10 mouse cellular contexts compared by ENCODE assay signal in the genomic region with DNA sequence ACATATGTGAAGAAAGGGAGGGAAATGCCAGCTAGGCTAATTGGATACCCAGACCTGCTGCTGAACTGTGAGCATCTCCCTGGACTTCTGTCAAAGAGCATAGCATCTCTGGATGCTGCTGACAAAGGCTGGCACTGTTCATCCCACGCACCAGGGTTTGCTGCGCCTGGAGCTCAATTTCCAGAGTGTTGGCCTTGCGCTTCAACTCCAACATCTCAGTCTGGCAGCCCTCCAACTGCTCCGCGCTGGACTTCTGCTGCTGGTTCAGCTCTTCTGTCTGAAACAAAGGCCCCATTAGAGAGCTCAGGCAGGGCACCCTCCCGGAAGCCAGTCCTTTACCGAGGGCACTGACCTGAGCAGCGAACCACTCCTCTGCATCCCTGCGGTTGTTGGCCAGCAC. TPM values are rescaled to one million over a fixed set of nuclear protein-coding genes. Genes with fewer than 3 reads are reported as not detected.
DNase-seq lines count a peak whose midpoint lies in the region; ATAC-seq lines count a peak whose summit lies in the region.
"Had no signal": no experiment of that assay in that cellular context is flagged by ENCODE, and none has a peak within 500 bp of the region (broad histone marks: within the 10 kb centered on the region; RNA-seq: fewer than 3 reads in every experiment).

No protein-coding gene starts in this region.

- H3K4me1 ChIP-seq in hindbrain, embryonic 11.5 days (replicated peaks; ENCODE audit: control insufficient read depth, insufficient read depth, low read length): no peaks in the 10 kb centered on the region
- no peaks in the 10 kb centered on the region for H3K4me1 ChIP-seq in hindbrain, embryonic 12.5 days
- H3K4me1 ChIP-seq: limb, embryonic 12.5 days had no signal

- no peak overlapping the region for H3K4me2 ChIP-seq in hindbrain, embryonic 11.5 days (replicated peaks; ENCODE audit: low read depth, low read length)
- no peak overlapping the region; the same call in 1 of the 2 replicates for H3K4me2 ChIP-seq in hindbrain, embryonic 12.5 days (replicated peaks)
- H3K4me2 ChIP-seq: limb, embryonic 12.5 days had no signal

- H3K27ac ChIP-seq in hindbrain, embryonic 11.5 days (ENCODE audit: low read depth, low read length): no peak overlapping the region
- no peak overlapping the region for H3K27ac ChIP-seq in hindbrain, embryonic 12.5 days
- H3K27ac ChIP-seq: limb, embryonic 12.5 days had no signal

- H3K36me3 ChIP-seq in hindbrain, embryonic 11.5 days (ENCODE audit: control insufficient read depth, insufficient read depth, low read length): no peaks in the 10 kb centered on the region
- H3K36me3 ChIP-seq in hindbrain, embryonic 12.5 days: no peaks in the 10 kb centered on the region
- H3K36me3 ChIP-seq: limb, embryonic 12.5 days had no signal

- no peaks in the 10 kb centered on the region for H3K27me3 ChIP-seq in hindbrain, embryonic 11.5 days (ENCODE audit: control insufficient read depth, insufficient read depth, low read length)
- no peaks in the 10 kb centered on the region for H3K27me3 ChIP-seq in hindbrain, embryonic 12.5 days
- H3K27me3 ChIP-seq: limb, embryonic 12.5 days had no signal

- 73% methylated on average over 9 of the region's 9 CpGs for WGBS in hindbrain, embryonic 11.5 days
- WGBS in hindbrain, embryonic 12.5 days: 63% methylated on average over 9 of the region's 9 CpGs

- ATAC-seq in hindbrain, embryonic 11.5 days (ENCODE audit: low FRiP score): no peak
- ATAC-seq in hindbrain, embryonic 12.5 days (ENCODE audit: low FRiP score): no peak

- no peak overlapping the region for H3K9ac ChIP-seq in hindbrain, embryonic 11.5 days (ENCODE audit: low read depth, low read length)
- no peak overlapping the region for H3K9ac ChIP-seq in hindbrain, embryonic 12.5 days
- H3K9ac ChIP-seq: limb, embryonic 12.5 days had no signal

- peak; percentile 6 for DNase-seq in hindbrain, embryonic 11.5 days (ENCODE audit: low spot score)
- peak; percentile 21 for DNase-seq in adrenal gland, postnatal 25 days
- peak; percentile 27 to 49 for DNase-seq in frontal cortex, postnatal 36 days (ENCODE audit: low spot score in 2 of 2)
- DNase-seq in left cerebral cortex, adult 8-10 months (ENCODE audit: low spot score in 2 of 2): peak; percentile 17 to 52
- peak; percentile 18 to 34 for DNase-seq in right cerebral cortex, postnatal 36 days (ENCODE audit: low spot score in 2 of 2)
- no peak for DNase-seq in gastrocnemius, adult 8-10 months (ENCODE audit: low spot score in 2 of 2)
- no peak for DNase-seq in thymus, adult 18-20 months

- H3K9me3 ChIP-seq in hindbrain, embryonic 11.5 days (ENCODE audit: control insufficient read depth, low read length): no peaks in the 10 kb centered on the region
- H3K9me3 ChIP-seq in hindbrain, embryonic 12.5 days (replicated peaks): no peaks in the 10 kb centered on the region
- H3K9me3 ChIP-seq: limb, embryonic 12.5 days had no signal

- no peak overlapping the region for H3K4me3 ChIP-seq in hindbrain, embryonic 11.5 days (ENCODE audit: low read depth, low read length)
- H3K4me3 ChIP-seq in hindbrain, embryonic 12.5 days: no peak overlapping the region
- H3K4me3 ChIP-seq: limb, embryonic 12.5 days had no signal

RNA-seq across cellular contexts. Expression of a gene that starts 3.2 kb away (rescaled TPM):
- not detected in 2 replicates for polyA plus RNA-seq in hindbrain, embryonic 11.5 days (2014; fragmentation: Nextera tagmentation; extraction: Ambion mirVana)
- not detected in 2 replicates for polyA plus RNA-seq in hindbrain, embryonic 12.5 days (2016; fragmentation: Nextera tagmentation; extraction: Ambion mirVana)
- not detected in 2 replicates for total RNA-seq in adrenal gland, postnatal 25 days (2021)
- total RNA-seq in left cerebral cortex, adult 8-10 months (2022): not detected
- not detected for total RNA-seq in gastrocnemius, adult 8-10 months (2022)
- polyA plus RNA-seq: embryonic facial prominence, embryonic 11.5 days; limb, embryonic 12.5 days had no signal

RNA-seq across cellular contexts. Expression of a gene that starts 10.9 kb away (rescaled TPM):
- polyA plus RNA-seq in hindbrain, embryonic 11.5 days (2014; fragmentation: Nextera tagmentation; extraction: Ambion mirVana): not detected in 2 replicates
- polyA plus RNA-seq in hindbrain, embryonic 12.5 days (2016; fragmentation: Nextera tagmentation; extraction: Ambion mirVana): not detected in 2 replicates
- not detected in 2 replicates for total RNA-seq in adrenal gland, postnatal 25 days (2021)
- total RNA-seq in left cerebral cortex, adult 8-10 months (2022): not detected
- total RNA-seq in gastrocnemius, adult 8-10 months (2022): not detected
- polyA plus RNA-seq: embryonic facial prominence, embryonic 11.5 days; limb, embryonic 12.5 days had no signal

RNA-seq across cellular contexts. Expression of a gene that starts 16.9 kb away (rescaled TPM):
- polyA plus RNA-seq in hindbrain, embryonic 11.5 days (2014; fragmentation: Nextera tagmentation; extraction: Ambion mirVana): not detected in 2 replicates
- not detected in 2 replicates for polyA plus RNA-seq in hindbrain, embryonic 12.5 days (2016; fragmentation: Nextera tagmentation; extraction: Ambion mirVana)
- total RNA-seq in adrenal gland, postnatal 25 days (2021): not detected in 2 replicates
- total RNA-seq in left cerebral cortex, adult 8-10 months (2022): not detected
- not detected for total RNA-seq in gastrocnemius, adult 8-10 months (2022)
- polyA plus RNA-seq: embryonic facial prominence, embryonic 11.5 days; limb, embryonic 12.5 days had no signal

RNA-seq across cellular contexts. Expression of a gene that starts 18.6 kb away (rescaled TPM):
- polyA plus RNA-seq in hindbrain, embryonic 11.5 days (2014; fragmentation: Nextera tagmentation; extraction: Ambion mirVana): not detected in 2 replicates
- polyA plus RNA-seq in hindbrain, embryonic 12.5 days (2016; fragmentation: Nextera tagmentation; extraction: Ambion mirVana): not detected in 2 replicates
- not detected in 2 replicates for total RNA-seq in adrenal gland, postnatal 25 days (2021)
- not detected for total RNA-seq in left cerebral cortex, adult 8-10 months (2022)
- total RNA-seq in gastrocnemius, adult 8-10 months (2022): not detected
- polyA plus RNA-seq: embryonic facial prominence, embryonic 11.5 days; limb, embryonic 12.5 days had no signal

RNA-seq across cellular contexts. Expression of a gene that starts 19.5 kb away (rescaled TPM):
- polyA plus RNA-seq in hindbrain, embryonic 11.5 days (2014; fragmentation: Nextera tagmentation; extraction: Ambion mirVana): not detected in 2 replicates
- not detected in 2 replicates for polyA plus RNA-seq in hindbrain, embryonic 12.5 days (2016; fragmentation: Nextera tagmentation; extraction: Ambion mirVana)
- total RNA-seq in adrenal gland, postnatal 25 days (2021): not detected in 2 replicates
- not detected for total RNA-seq in left cerebral cortex, adult 8-10 months (2022)
- total RNA-seq in gastrocnemius, adult 8-10 months (2022): not detected
- polyA plus RNA-seq: embryonic facial prominence, embryonic 11.5 days; limb, embryonic 12.5 days had no signal

Comparison
In these comparisons a context has a peak if more than half of its experiments do, and no peak if none do; other contexts are left out.
1. DNase-seq: peak in hindbrain, embryonic 11.5 days (single experiment), adrenal gland, postnatal 25 days (single experiment), frontal cortex, postnatal 36 days (2 of 2), left cerebral cortex, adult 8-10 months (2 of 2) and right cerebral cortex, postnatal 36 days (2 of 2); none in gastrocnemius, adult 8-10 months (0 of 2) and thymus, adult 18-20 months (0 of 2).